Mouse (Mus musculus): ENCODE results near the gene Olfr222. TPM values are rescaled to one million over a fixed set of nuclear protein-coding genes. Genes with fewer than 3 reads are reported as not detected.

Olfr222 gene
- total RNA-seq, 2 experiments from 2014 or later = not detected

GRCm38 (mm10) chr11:59543376-59543775 is 32.7 kb downstream of the Olfr222 start:
- no peak for ATAC-seq (replicated peaks; ENCODE audit: low FRiP score, low TSS enrichment, poor library complexity, severe bottlenecking)

GRCm38 (mm10) chr11:59542442-59542841 is 33.6 kb downstream of the Olfr222 start:
- no peak for ATAC-seq (replicated peaks; ENCODE audit: low FRiP score, low TSS enrichment, poor library complexity, severe bottlenecking)

GRCm38 (mm10) chr11:59541324-59541723 is 34.7 kb downstream of the Olfr222 start, which contains the start of gene Nlrp3:
Gene Nlrp3 (plus strand): TSS chr11:59541568.
- ATAC-seq (replicated peaks; ENCODE audit: low FRiP score, low TSS enrichment, poor library complexity, severe bottlenecking) = no peak

- no peak for ATAC-seq (replicated peaks; ENCODE audit: low FRiP score, low TSS enrichment, poor library complexity, severe bottlenecking)
Measured at GRCm38 (mm10) chr11:59540123-59540522, 35.9 kb downstream of the Olfr222 start.

- no peak for ATAC-seq (replicated peaks; ENCODE audit: low FRiP score, low TSS enrichment, poor library complexity, severe bottlenecking)
Measured at GRCm38 (mm10) chr11:59538387-59538786, 37.6 kb downstream of the Olfr222 start.

GRCm38 (mm10) chr11:59537218-59538130 is 38.6 kb downstream of the Olfr222 start:
- ATAC-seq (replicated peaks; ENCODE audit: low FRiP score, low TSS enrichment, poor library complexity, severe bottlenecking) = peak; percentile 55; the same call in 1 of the 2 replicates

- ATAC-seq (replicated peaks; ENCODE audit: low FRiP score, low TSS enrichment, poor library complexity, severe bottlenecking) = no peak
Measured at GRCm38 (mm10) chr11:59531562-59531961, 44.5 kb downstream of the Olfr222 start.

- ATAC-seq (replicated peaks; ENCODE audit: low FRiP score, low TSS enrichment, poor library complexity, severe bottlenecking) = no peak
Measured at GRCm38 (mm10) chr11:59530870-59531535, 45.0 kb downstream of the Olfr222 start.

GRCm38 (mm10) chr11:59530221-59530620 is 45.8 kb downstream of the Olfr222 start:
- ATAC-seq (replicated peaks; ENCODE audit: low FRiP score, low TSS enrichment, poor library complexity, severe bottlenecking) = no peak

GRCm38 (mm10) chr11:59526472-59527080 is 49.5 kb downstream of the Olfr222 start, which contains the start of gene Zkscan17:
Gene Zkscan17 (minus strand): TSS chr11:59526751.
- no peak for ATAC-seq (replicated peaks; ENCODE audit: low FRiP score, low TSS enrichment, poor library complexity, severe bottlenecking)

GRCm38 (mm10) chr11:59525237-59525636 is 50.8 kb downstream of the Olfr222 start:
- peak; percentile 81 for ATAC-seq (replicated peaks; ENCODE audit: low FRiP score, low TSS enrichment, poor library complexity, severe bottlenecking)

- ATAC-seq (replicated peaks; ENCODE audit: low FRiP score, low TSS enrichment, poor library complexity, severe bottlenecking) = no peak
Measured at GRCm38 (mm10) chr11:59524150-59524549, 51.9 kb downstream of the Olfr222 start.

Other genes with a start within 250 kb of the Olfr222 start
- gene Prss38, start 200.6 kb downstream of the Olfr222 start, total RNA-seq (2014; fragmentation: Nextera tagmentation) = not detected in 2 replicates
- gene Prss38, start 200.6 kb downstream of the Olfr222 start, total RNA-seq (2017) = not detected in 2 replicates
- gene Jmjd4, start 126.2 kb downstream of the Olfr222 start, total RNA-seq (2014; fragmentation: Nextera tagmentation) = 10.2 and 12.8 TPM in 2 replicates
- gene Jmjd4, start 126.2 kb downstream of the Olfr222 start, total RNA-seq (2017) = 7.4 and 10.3 TPM in 2 replicates
- 8.7 and 11.5 TPM in 2 replicates for gene Snap47, start 125.0 kb downstream of the Olfr222 start, total RNA-seq (2014; fragmentation: Nextera tagmentation)
- gene Snap47, start 125.0 kb downstream of the Olfr222 start, total RNA-seq (2017) = 9.0 and 9.6 TPM in 2 replicates
- gene Zfp867, start 103.8 kb downstream of the Olfr222 start, total RNA-seq (2014; fragmentation: Nextera tagmentation) = 2.0 and 2.6 TPM in 2 replicates
- gene Zfp867, start 103.8 kb downstream of the Olfr222 start, total RNA-seq (2017) = 2.2 and 2.7 TPM in 2 replicates
- 23.0 and 24.9 TPM in 2 replicates for gene Zkscan17, start 49.5 kb downstream of the Olfr222 start, total RNA-seq (2014; fragmentation: Nextera tagmentation)
- gene Zkscan17, start 49.5 kb downstream of the Olfr222 start, total RNA-seq (2017) = 10.4 and 17.5 TPM in 2 replicates
- not detected in 2 replicates for gene Nlrp3, start 34.7 kb downstream of the Olfr222 start, total RNA-seq (2014; fragmentation: Nextera tagmentation)
- 0.30 TPM in 1 of 2 replicates, not detected in the other for gene Nlrp3, start 34.7 kb downstream of the Olfr222 start, total RNA-seq (2017)
- gene Olfr223, start 17.1 kb upstream of the Olfr222 start, total RNA-seq (2014; fragmentation: Nextera tagmentation) = not detected in 2 replicates
- gene Olfr223, start 17.1 kb upstream of the Olfr222 start, total RNA-seq (2017) = not detected in 2 replicates
- 53.1 and 65.7 TPM in 2 replicates for gene Mprip, start 85.1 kb upstream of the Olfr222 start, total RNA-seq (2014; fragmentation: Nextera tagmentation)
- 71.1 and 75.5 TPM in 2 replicates for gene Mprip, start 85.1 kb upstream of the Olfr222 start, total RNA-seq (2017)
- 2.6 and 2.8 TPM in 2 replicates for gene Pld6, start 211.4 kb upstream of the Olfr222 start, total RNA-seq (2014; fragmentation: Nextera tagmentation)
- 1.4 and 2.1 TPM in 2 replicates for gene Pld6, start 211.4 kb upstream of the Olfr222 start, total RNA-seq (2017)
- gene Flcn, start 233.8 kb upstream of the Olfr222 start, total RNA-seq (2014; fragmentation: Nextera tagmentation) = 25.4 and 31.1 TPM in 2 replicates
- 17.0 and 21.1 TPM in 2 replicates for gene Flcn, start 233.8 kb upstream of the Olfr222 start, total RNA-seq (2017)

Measured in megakaryocyte-erythroid progenitor cell, adult 5-6 weeks (primary cell).